Comparison of ENCODE assay signal across 9 mouse cellular contexts in the genomic region with DNA sequence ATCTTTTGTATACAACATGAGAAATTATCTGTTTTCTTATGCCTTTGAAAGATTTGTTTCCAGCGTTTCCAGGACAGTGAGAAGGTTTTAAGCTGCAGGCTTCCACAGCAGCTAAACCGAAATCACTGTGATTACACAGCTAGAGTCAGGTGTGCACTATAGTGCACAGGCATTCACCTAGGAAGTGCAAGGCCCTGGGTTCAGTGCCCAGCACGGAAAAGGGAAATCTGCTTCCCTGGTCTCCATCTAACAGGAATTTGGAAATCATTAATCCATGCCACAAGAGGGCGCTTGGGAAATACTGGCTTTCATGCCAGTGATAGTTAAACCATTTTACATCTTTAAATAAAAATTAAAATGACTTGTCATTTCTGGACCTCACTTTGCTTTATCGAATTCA. TPM values are rescaled to one million over a fixed set of nuclear protein-coding genes. Genes with fewer than 3 reads are reported as not detected.
DNase-seq lines count a peak whose midpoint lies in the region; ATAC-seq and TF ChIP-seq lines count a peak whose summit lies in the region.
"Had no signal": no experiment of that assay in that cellular context is flagged by ENCODE, and none has a peak within 500 bp of the region (broad histone marks: within the 10 kb centered on the region; RNA-seq: fewer than 3 reads in every experiment).

No protein-coding gene starts in this region.

- ATAC-seq in hindbrain, postnatal 0 days: no peak
- ATAC-seq in hindbrain, embryonic 13.5 days (ENCODE audit: low FRiP score): no peak
- ATAC-seq in erythroblast, adult 5-6 weeks (replicated peaks; ENCODE audit: low FRiP score, poor library complexity, severe bottlenecking): no peak
- no peak for ATAC-seq in neural tube, embryonic 15.5 days (ENCODE audit: low FRiP score)

- no peak overlapping the region for H3K4me3 ChIP-seq in hindbrain, postnatal 0 days (ENCODE audit: low read length)
- no peak overlapping the region for H3K4me3 ChIP-seq in hindbrain, embryonic 13.5 days
- H3K4me3 ChIP-seq in neural tube, embryonic 15.5 days (replicated peaks): no peak overlapping the region
- H3K4me3 ChIP-seq: heart, embryonic 13.5 days had no signal

- H3K4me2 ChIP-seq in hindbrain, postnatal 0 days (ENCODE audit: low read depth, low read length): no peak overlapping the region
- no peak overlapping the region for H3K4me2 ChIP-seq in hindbrain, embryonic 13.5 days
- no peak overlapping the region for H3K4me2 ChIP-seq in neural tube, embryonic 15.5 days
- H3K4me2 ChIP-seq: heart, embryonic 13.5 days had no signal

- H3K36me3 ChIP-seq in hindbrain, postnatal 0 days (ENCODE audit: insufficient read depth, low read length): no peaks in the 10 kb centered on the region
- no peaks in the 10 kb centered on the region for H3K36me3 ChIP-seq in hindbrain, embryonic 13.5 days
- no peaks in the 10 kb centered on the region for H3K36me3 ChIP-seq in neural tube, embryonic 15.5 days
- H3K36me3 ChIP-seq: heart, embryonic 13.5 days had no signal

- 35% methylated on average over 5 of the region's 5 CpGs for WGBS in hindbrain, postnatal 0 days
- WGBS in hindbrain, embryonic 13.5 days: 40% methylated on average over 5 of the region's 5 CpGs
- WGBS in neural tube, embryonic 15.5 days: 43% methylated on average over 5 of the region's 5 CpGs

- TF ChIP-seq CTCF in hindbrain, postnatal 0 days (IDR thresholded peaks at IDR 0.05; ENCODE audit: low read depth): peak; percentile 72

- no peak overlapping the region for H3K9ac ChIP-seq in hindbrain, postnatal 0 days (replicated peaks; ENCODE audit: low read length)
- no peak overlapping the region for H3K9ac ChIP-seq in hindbrain, embryonic 13.5 days
- no peak overlapping the region for H3K9ac ChIP-seq in neural tube, embryonic 15.5 days (replicated peaks)
- H3K9ac ChIP-seq: heart, embryonic 13.5 days had no signal

- no peaks in the 10 kb centered on the region for H3K27me3 ChIP-seq in hindbrain, postnatal 0 days (ENCODE audit: insufficient read depth, low read length)
- no peaks in the 10 kb centered on the region for H3K27me3 ChIP-seq in hindbrain, embryonic 13.5 days
- H3K27me3 ChIP-seq in neural tube, embryonic 15.5 days (replicated peaks): no peaks in the 10 kb centered on the region
- H3K27me3 ChIP-seq: heart, embryonic 13.5 days had no signal

- peaks cover 3% of the 10 kb centered on the region; the same call in 1 of the 2 replicates for H3K4me1 ChIP-seq in hindbrain, postnatal 0 days (ENCODE audit: insufficient read depth, low read length)
- peaks cover 9% of the 10 kb centered on the region for H3K4me1 ChIP-seq in hindbrain, embryonic 13.5 days (replicated peaks)
- H3K4me1 ChIP-seq in neural tube, embryonic 15.5 days: peaks cover 13% of the 10 kb centered on the region; the same call in 1 of the 2 replicates

- H3K27ac ChIP-seq in hindbrain, postnatal 0 days: no peak overlapping the region
- no peak overlapping the region for H3K27ac ChIP-seq in hindbrain, embryonic 13.5 days
- H3K27ac ChIP-seq in neural tube, embryonic 15.5 days (replicated peaks): no peak overlapping the region
- H3K27ac ChIP-seq: heart, embryonic 13.5 days had no signal

- DNase-seq in hindbrain, postnatal 0 days (ENCODE audit: low spot score): peak; percentile 75
- DNase-seq in urinary bladder, postnatal 25 days (ENCODE audit: low spot score): peak; percentile 29
- no peak for DNase-seq in urinary bladder, postnatal 10 days (ENCODE audit: low spot score)
- peak; percentile 64 for DNase-seq in embryo, embryonic 11 days
- DNase-seq in retina, postnatal 7 days (ENCODE audit: low read depth, low spot score): peak; percentile 16

- no peaks in the 10 kb centered on the region for H3K9me3 ChIP-seq in hindbrain, postnatal 0 days (ENCODE audit: low read length)
- no peaks in the 10 kb centered on the region for H3K9me3 ChIP-seq in hindbrain, embryonic 13.5 days
- no peaks in the 10 kb centered on the region for H3K9me3 ChIP-seq in neural tube, embryonic 15.5 days (replicated peaks)
- H3K9me3 ChIP-seq: heart, embryonic 13.5 days had no signal

RNA-seq across cellular contexts. Expression of a gene that starts 44.0 kb away (rescaled TPM):
- 25.1 and 26.2 TPM in 2 replicates for total RNA-seq in hindbrain, postnatal 0 days (2014; rRNA removed)
- 11.7 TPM in 2 replicates for polyA plus RNA-seq in hindbrain, postnatal 0 days (2015; fragmentation: Nextera tagmentation; extraction: Ambion mirVana)
- polyA plus RNA-seq in hindbrain, embryonic 13.5 days (2015; fragmentation: Nextera tagmentation; extraction: Ambion mirVana): 49.1 and 54.1 TPM in 2 replicates
- 1.5 and 5.0 TPM in 2 replicates for total RNA-seq in erythroblast, adult 5-6 weeks (2015; ENCODE audit: low replicate concordance)
- total RNA-seq in erythroblast, adult 5-6 weeks (2017; ENCODE audit: low replicate concordance): 5.2 and 6.0 TPM in 2 replicates
- 16.0 and 16.9 TPM in 2 replicates for polyA plus RNA-seq in neural tube, embryonic 15.5 days (2015; fragmentation: Nextera tagmentation; extraction: Ambion mirVana)
